Mouse (Mus musculus) lung, adult 10 weeks (tissue): ENCODE measurements around the gene Rtel1. TPM values are rescaled to one million over a fixed set of nuclear protein-coding genes. Genes with fewer than 3 reads are reported as not detected.

Source experiments
- polyA plus RNA-seq: library from polyadenylated mRNA; stranded (reverse); fragments of 350-450 nt; fragmentation: Illumina TruSeq; extraction: RNeasy Lipid Tissue Mini Kit (QIAGEN cat#74804); gene quantifications from one replicate; pipeline ENCODE4 v1.2.3, GENCODE M21; 2014; ENCODE audit warnings: low read depth, low replicate concordance; ENCODE audit not compliant: insufficient read depth

Gene Rtel1
- polyA plus RNA-seq = 9.1 TPM

GRCm38 (mm10) chr2:181319248-181320102 is at the start of gene Rtel1:
Gene Rtel1, plus strand, starts transcription at chr2:181319739.

GRCm38 (mm10) chr2:181287958-181288350 is 31.6 kb upstream of the Rtel1 start, which contains the start of gene Gmeb2:
Gene Gmeb2, minus strand, starts transcription at chr2:181288035.

GRCm38 (mm10) chr2:181314080-181314810 is 5.3 kb upstream of the Rtel1 start, which contains the start of gene Stmn3:
Gene Stmn3, minus strand, starts transcription at chr2:181314500.

GRCm38 (mm10) chr2:181364860-181365596 is 45.5 kb downstream of the Rtel1 start, which contains the start of the genes Zgpat and Arfrp1:
Gene Zgpat, plus strand, starts transcription at chr2:181364928.
Gene Arfrp1, minus strand, starts transcription at chr2:181365404.

GRCm38 (mm10) chr2:181379778-181380177 is 60.2 kb downstream of the Rtel1 start, which contains the start of gene Lime1:
Gene Lime1, plus strand, starts transcription at chr2:181380078.

Other genes starting within 250 kb of the Rtel1 start
- gene Kcnq2, start 184.4 kb upstream of the Rtel1 start, polyA plus RNA-seq = not detected
- gene Eef1a2, start 162.7 kb upstream of the Rtel1 start, polyA plus RNA-seq = 7.4 TPM
- 150 TPM for gene Ppdpf, start 132.5 kb upstream of the Rtel1 start, polyA plus RNA-seq
- gene Ptk6, start 117.0 kb upstream of the Rtel1 start, polyA plus RNA-seq = 0.21 TPM
- 2.4 TPM for gene Srms, start 106.6 kb upstream of the Rtel1 start, polyA plus RNA-seq
- 0.86 TPM for gene Fndc11, start 99.7 kb upstream of the Rtel1 start, polyA plus RNA-seq
- 9.0 TPM for gene Helz2, start 77.7 kb upstream of the Rtel1 start, polyA plus RNA-seq
- gene Gmeb2, start 31.7 kb upstream of the Rtel1 start, polyA plus RNA-seq = 7.6 TPM
- gene Stmn3, start 5.2 kb upstream of the Rtel1 start, polyA plus RNA-seq = 0.21 TPM
- gene Zgpat, start 45.2 kb downstream of the Rtel1 start, polyA plus RNA-seq = 16.6 TPM
- 50.5 TPM for gene Arfrp1, start 45.7 kb downstream of the Rtel1 start, polyA plus RNA-seq
- gene Lime1, start 60.3 kb downstream of the Rtel1 start, polyA plus RNA-seq = 18.4 TPM
- gene Zbtb46, start 139.7 kb downstream of the Rtel1 start, polyA plus RNA-seq = 7.0 TPM
- gene Abhd16b, start 173.5 kb downstream of the Rtel1 start, polyA plus RNA-seq = not detected
- 87.0 TPM for gene Tpd52l2, start 177.4 kb downstream of the Rtel1 start, polyA plus RNA-seq
- gene Dnajc5, start 200.7 kb downstream of the Rtel1 start, polyA plus RNA-seq = 21.3 TPM